34 mouse cellular contexts compared by ENCODE assay signal in genomic region chr3:88572835-88573234, GRCm38 (mm10). TPM values are rescaled to one million over a fixed set of nuclear protein-coding genes. Genes with fewer than 3 reads are reported as not detected.
"Had no signal": no experiment of that assay in that cellular context is flagged by ENCODE, and none has a peak within 500 bp of the region (broad histone marks: within the 10 kb centered on the region; RNA-seq: fewer than 3 reads in every experiment).

No protein-coding gene starts in this region.

- H3K4me3 ChIP-seq: gastrocnemius, adult 2 months; heart, adult 2 months; heart, embryonic 12.5 days; hindbrain, embryonic 10.5 days; hindbrain, embryonic 12.5 days; kidney, embryonic 15.5 days; limb, embryonic 10.5 days; limb, embryonic 12.5 days; liver, embryonic 13.5 days; liver, embryonic 15.5 days had no signal

- H3K9me3 ChIP-seq: heart, embryonic 12.5 days; hindbrain, embryonic 10.5 days; hindbrain, embryonic 12.5 days; kidney, embryonic 15.5 days; limb, embryonic 10.5 days; limb, embryonic 12.5 days; liver, embryonic 13.5 days; liver, embryonic 15.5 days had no signal

- H3K4me1 ChIP-seq: heart, embryonic 12.5 days; hindbrain, embryonic 10.5 days; hindbrain, embryonic 12.5 days; kidney, embryonic 15.5 days; limb, embryonic 10.5 days; limb, embryonic 12.5 days had no signal

- H3K4me2 ChIP-seq: heart, embryonic 12.5 days; hindbrain, embryonic 12.5 days; hindbrain, embryonic 14.5 days; kidney, embryonic 15.5 days; limb, embryonic 12.5 days; liver, embryonic 11.5 days; liver, embryonic 13.5 days; liver, embryonic 15.5 days had no signal

- DNase-seq: gastrocnemius, adult 2 months; gastrocnemius, postnatal 10 days; gastrocnemius, postnatal 25 days; heart, adult 2 months; heart, postnatal 10 days; heart, postnatal 4 days; kidney, adult 11 months; kidney, adult 2 months; kidney, adult 9 months; kidney, postnatal 14 days; kidney, postnatal 36 days; layer of hippocampus, adult 9-11 months; layer of hippocampus, postnatal 36 days; liver; liver, embryonic 13.5 days had no signal

- H3K27me3 ChIP-seq: heart, embryonic 12.5 days; hindbrain, embryonic 12.5 days; kidney, embryonic 15.5 days; liver, embryonic 13.5 days; liver, embryonic 15.5 days had no signal

- ATAC-seq: hindbrain, embryonic 16.5 days; intestine, embryonic 16.5 days had no signal

- H3K9ac ChIP-seq: heart, embryonic 12.5 days; hindbrain, embryonic 12.5 days; hindbrain, embryonic 14.5 days; kidney, embryonic 15.5 days; limb, embryonic 12.5 days; liver, embryonic 13.5 days; liver, embryonic 15.5 days had no signal

- H3K27ac ChIP-seq: gastrocnemius, adult 2 months; heart, adult 2 months; hindbrain, embryonic 10.5 days; hindbrain, embryonic 12.5 days; hindbrain, embryonic 14.5 days; kidney, embryonic 15.5 days; kidney, postnatal 0 days; limb, embryonic 10.5 days; limb, embryonic 12.5 days; liver, embryonic 13.5 days; liver, embryonic 15.5 days had no signal

RNA-seq across cellular contexts. Expression of gene Rab25, which starts 24.7 kb away (rescaled TPM):
- total RNA-seq: gastrocnemius, adult 2 months; gastrocnemius, postnatal 10 days; gastrocnemius, postnatal 25 days; heart, adult 2 months; heart, postnatal 10 days; heart, postnatal 25 days; heart, postnatal 4 days; layer of hippocampus, adult 18-20 months; layer of hippocampus, postnatal 14 days; left cerebral cortex, adult 18-20 months; left cerebral cortex, adult 8-10 months; left cerebral cortex, postnatal 10 days; left cerebral cortex, postnatal 36 days had no signal
- polyA plus RNA-seq: hindbrain, embryonic 16.5 days; liver, embryonic 15.5 days had no signal
